Mouse (Mus musculus): ENCODE measurements at regions not wholly inside any gene's neighbourhood (a gene's known extent, or its start where the extent isn't known, plus 50 kb on each side); places are given as distances from the start of the nearest gene placed in this dataset.

DNA sequence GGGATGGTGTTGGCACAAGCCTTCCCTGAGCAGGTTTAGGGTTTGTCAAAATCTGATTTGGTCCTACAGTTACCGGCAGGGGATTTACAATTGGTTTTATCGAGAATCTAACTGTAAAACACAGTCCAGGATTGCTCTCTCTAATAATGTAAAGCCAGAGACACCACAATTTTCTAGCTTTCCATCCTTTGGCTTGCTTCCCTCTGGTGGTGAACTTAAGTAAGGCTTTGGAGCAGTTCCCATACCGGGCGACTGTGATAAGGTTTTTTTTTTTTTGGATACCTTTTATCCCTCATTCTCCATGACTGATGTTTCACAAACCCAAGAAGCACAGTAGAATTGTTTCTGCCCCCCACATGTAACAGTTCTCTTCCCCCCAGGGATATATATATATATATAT is 195.3 kb downstream of the Tex13c3 start:
- no peak for TF ChIP-seq CTCF (IDR thresholded peaks at IDR 0.05; ENCODE audit: control insufficient read depth, insufficient read depth, insufficient replicate concordance, low read depth, low read length)
- TF ChIP-seq POLR2A (IDR thresholded peaks at IDR 0.05; ENCODE audit: control insufficient read depth, low read depth, low read length) = no peak
